Mouse (Mus musculus) heart, adult 2 months (tissue): ENCODE data around the gene Skor1. TPM values are rescaled to one million over a fixed set of nuclear protein-coding genes. Genes with fewer than 3 reads are reported as not detected.

Experiments
- DNase-seq, 2 experiments: peaks; one replicate each; pipeline ENCODE4 v3.0.0; 2021
- H3K27ac ChIP-seq: fragments of 200-600 bp; 2 replicates; pipeline ENCODE4 v1.8.1; 2022
- H3K27me3 ChIP-seq: fragments of 200-500 bp; 2 replicates; pipeline ENCODE4 v1.6.1; 2012; ENCODE audit warnings: mild to moderate bottlenecking, low read length, inconsistent platforms, mixed read lengths; ENCODE audit not compliant: control insufficient read depth, insufficient read depth
- H3K36me3 ChIP-seq: fragments of 200-500 bp; 2 replicates; pipeline ENCODE4 v1.6.1; 2012; ENCODE audit warnings: low read length, inconsistent platforms; ENCODE audit not compliant: control insufficient read depth, insufficient read depth
- H3K4me1 ChIP-seq: fragments of 200-500 bp; 2 replicates; pipeline ENCODE4 v1.6.1; 2011; ENCODE audit warnings: low read length; ENCODE audit not compliant: control insufficient read depth, insufficient read depth
- H3K4me3 ChIP-seq: fragments of 200-600 bp; 2 replicates; pipeline ENCODE4 v1.8.1; 2022
- H3K79me2 ChIP-seq: fragments of 200-500 bp; replicated peaks from 2 replicates; pipeline ENCODE4 v1.6.1; 2012; ENCODE audit warnings: mild to moderate bottlenecking, inconsistent platforms, low read length, moderate library complexity, mixed read lengths; ENCODE audit not compliant: control insufficient read depth, insufficient read depth
- H3K9ac ChIP-seq: fragments of 200-500 bp; 2 replicates; pipeline ENCODE4 v1.6.1; 2012; ENCODE audit warnings: low read depth, mild to moderate bottlenecking, control low read depth, inconsistent platforms, low read length, mixed read lengths
- CTCF ChIP-seq: fragments of 200-600 bp; IDR thresholded peaks from 2 replicates; pipeline ENCODE4 v1.8.1; 2022; ENCODE audit warnings: antibody characterized with exemption, mild to moderate bottlenecking, moderate library complexity
- EP300 ChIP-seq: fragments of 200-500 bp; IDR thresholded peaks from 2 replicates; pipeline ENCODE4 v1.6.1; 2011; ENCODE audit warnings: low read depth, low read length, control low read depth; ENCODE audit not compliant: insufficient read depth
- POLR2A ChIP-seq: fragments of 200-500 bp; IDR thresholded peaks from 2 replicates; pipeline ENCODE4 v1.6.1; 2011; ENCODE audit warnings: mild to moderate bottlenecking, low read depth, low read length, control low read depth; ENCODE audit not compliant: insufficient read depth
- WGBS: fragments of 180-500 bp; shearing (Covaris S2); methylation state at CpG from one replicate; pipeline ENCODE4 v1.1.7; 2018; 5-methylcytosine and 5-hydroxymethylcytosine counted together
- intact Hi-C: fragments of 180-260 bp; cut with DNase I; formaldehyde crosslinking; loops from one replicate; pipeline ENCODE4 v1.15.1; 2025
- polyA plus RNA-seq: library from polyadenylated mRNA; depleted of rRNA; stranded (reverse); fragments of >200 nt; gene quantifications from 2 replicates; pipeline ENCODE4 v1.2.3, GENCODE M21; 2012
- total RNA-seq, 2 experiments: library from RNA; stranded (reverse); gene quantifications; 2 replicates each; pipeline ENCODE4 v1.2.3; 2021

The Skor1 gene
- total and polyA plus RNA-seq, 3 experiments = 0.04 to 0.10 (median 0.07) TPM

DNA sequence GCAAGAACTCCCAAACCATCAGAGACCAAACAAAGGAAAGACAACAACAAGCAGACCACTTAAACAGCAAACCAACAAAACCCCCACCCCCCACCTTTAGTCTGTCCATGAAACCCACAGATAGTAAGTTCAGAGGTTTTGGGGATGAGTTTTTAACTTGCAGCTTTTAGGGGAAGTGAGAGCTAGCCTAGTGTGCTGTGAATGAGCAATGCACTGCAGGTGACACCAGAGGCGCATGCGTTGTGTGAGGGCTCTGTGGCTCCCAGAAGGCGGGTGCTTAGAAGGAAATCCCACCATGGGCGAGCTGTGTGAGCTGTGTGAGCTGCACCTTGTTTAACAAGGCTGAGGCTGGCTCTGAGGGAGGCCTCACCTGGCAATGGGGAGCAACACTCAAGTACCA, 44.0 kb upstream of the Skor1 start:
- Histone ChIP-seq H3K4me1 (peaks cover 3% of the 10 kb centered on the region; the same call in 1 of the 2 replicates), H3K79me2 (no peaks in the 10 kb centered on the region), H3K27ac (no peak overlapping the region), H3K27me3 (no peaks in the 10 kb centered on the region), H3K9ac (no peak overlapping the region), H3K36me3 (no peaks in the 10 kb centered on the region), H3K4me3 (no peak overlapping the region)
- intact Hi-C loops = loop anchor here (5.0 kb wide), 1 partner anchor 69 kb away; no protein-coding TSS in a partner anchor
- 88% methylated on average over 4 of the region's 4 CpGs for WGBS
- DNase-seq = no peak
- TF ChIP-seq POLR2A (no peak), EP300 (no peak), CTCF (no peak)

DNA sequence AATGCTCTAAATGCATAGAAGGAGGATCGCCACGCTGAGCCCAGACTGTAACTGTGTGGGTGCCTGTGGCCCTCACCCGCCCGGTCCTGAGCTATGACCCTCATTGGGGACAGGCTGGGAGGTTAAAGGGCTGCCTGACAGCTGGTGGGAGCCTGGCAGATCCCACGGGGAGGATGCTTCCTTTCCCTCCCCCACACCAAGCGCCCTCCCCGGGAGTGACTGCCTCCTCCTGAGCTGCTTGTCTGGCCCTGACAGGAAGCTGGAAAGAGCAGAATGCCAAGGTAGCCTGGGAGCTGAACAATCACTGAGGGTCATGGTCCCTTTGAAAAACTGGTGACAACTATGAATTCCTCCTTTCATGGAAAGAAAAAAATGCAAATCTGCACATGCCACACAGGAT, 38.5 kb upstream of the Skor1 start:
- H3K27ac ChIP-seq = no peak overlapping the region
- DNase-seq = no peak
- intact Hi-C loops = no loop called here
- no peak overlapping the region for H3K9ac ChIP-seq
- H3K4me1 ChIP-seq = no peaks in the 10 kb centered on the region
- TF ChIP-seq POLR2A (no peak), EP300 (no peak), CTCF (no peak)
- H3K79me2 ChIP-seq = no peaks in the 10 kb centered on the region
- 47% methylated on average over 7 of the region's 7 CpGs for WGBS
- H3K27me3 ChIP-seq = no peaks in the 10 kb centered on the region
- no peak overlapping the region for H3K4me3 ChIP-seq
- no peaks in the 10 kb centered on the region for H3K36me3 ChIP-seq

DNA sequence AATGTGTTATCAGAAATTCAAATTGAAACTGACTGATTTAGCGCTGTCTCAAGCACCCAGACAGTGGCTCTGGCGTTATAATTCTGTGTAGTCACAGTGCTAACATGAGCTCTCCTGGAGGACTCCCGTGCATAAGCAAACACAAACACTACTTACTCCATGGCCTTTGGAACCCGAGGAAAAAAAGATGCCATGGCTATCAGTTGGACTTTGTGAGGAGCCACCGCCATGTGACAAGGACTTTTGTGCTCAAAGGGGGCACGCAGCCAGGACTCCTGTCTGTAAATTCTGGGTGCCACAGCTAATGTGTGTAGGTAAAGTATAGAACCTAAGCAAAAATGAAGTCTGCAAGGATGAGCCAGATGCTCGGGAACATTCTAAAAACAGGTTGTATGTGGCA, 36.5 kb upstream of the Skor1 start:
- Histone ChIP-seq H3K9ac (no peak overlapping the region), H3K27ac (no peak overlapping the region), H3K27me3 (no peaks in the 10 kb centered on the region), H3K36me3 (no peaks in the 10 kb centered on the region), H3K4me3 (no peak overlapping the region), H3K4me1 (no peaks in the 10 kb centered on the region), H3K79me2 (no peaks in the 10 kb centered on the region)
- no peak for TF ChIP-seq CTCF
- no peak for TF ChIP-seq EP300
- TF ChIP-seq POLR2A = no peak
- 78% methylated on average over 7 of the region's 7 CpGs for WGBS
- intact Hi-C loops = no loop called here
- no peak for DNase-seq

DNA sequence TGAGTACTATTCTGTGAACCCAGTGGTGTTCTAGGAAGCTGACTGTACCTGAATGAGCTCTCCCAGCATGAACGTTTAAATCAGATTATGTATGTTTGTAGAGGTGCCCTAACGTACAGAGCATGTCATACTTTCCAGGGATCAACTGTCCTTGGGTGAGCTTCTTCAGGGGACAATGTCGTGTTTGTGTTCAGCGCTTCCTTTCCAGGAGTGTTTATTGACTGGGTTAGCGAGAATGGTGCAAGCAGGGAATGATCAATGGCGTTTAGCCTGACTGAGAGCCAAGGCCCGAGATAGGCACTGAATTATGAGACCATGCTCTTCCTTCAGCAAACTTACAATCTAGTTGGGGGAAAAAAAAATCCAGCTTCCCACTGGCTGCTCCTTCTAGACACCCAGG, 35.1 kb upstream of the Skor1 start:
- Histone ChIP-seq H3K27me3 (no peaks in the 10 kb centered on the region), H3K4me3 (no peak overlapping the region), H3K36me3 (no peaks in the 10 kb centered on the region), H3K9ac (no peak overlapping the region), H3K4me1 (no peaks in the 10 kb centered on the region), H3K27ac (no peak overlapping the region), H3K79me2 (no peaks in the 10 kb centered on the region)
- DNase-seq = no peak
- WGBS = 79% methylated on average over 7 of the region's 7 CpGs
- intact Hi-C loops = no loop called here
- no peak for TF ChIP-seq CTCF
- no peak for TF ChIP-seq EP300
- TF ChIP-seq POLR2A = no peak

DNA sequence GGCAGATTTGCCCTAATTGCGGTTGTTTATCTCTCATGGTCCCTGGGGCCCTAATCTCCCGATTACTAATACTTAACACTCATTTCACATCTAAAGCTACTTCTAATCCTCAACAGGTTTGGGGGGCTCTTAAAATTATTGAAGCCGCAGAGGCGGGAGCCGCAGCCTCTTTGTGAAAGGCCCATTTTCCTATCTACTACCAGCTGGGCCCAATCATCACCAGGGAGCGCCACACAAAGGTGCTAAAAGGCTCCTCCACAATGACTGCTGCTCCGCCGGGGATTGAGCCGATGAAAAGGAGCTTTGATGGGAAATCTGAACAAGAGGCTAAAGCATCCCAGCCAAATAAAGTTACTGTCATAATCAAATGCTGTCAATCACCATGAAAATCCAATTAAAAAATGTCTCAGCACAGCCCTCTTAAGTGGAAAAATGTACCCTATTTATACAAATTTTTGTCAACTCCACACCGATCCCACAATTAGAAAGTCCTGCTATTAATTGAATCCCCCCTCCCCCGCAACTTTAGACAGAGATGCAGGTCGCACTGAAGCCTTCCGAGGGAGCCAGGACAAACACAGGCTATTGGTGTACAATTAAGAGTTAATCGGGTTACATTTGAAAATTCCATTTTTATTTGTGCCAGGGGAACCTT, 33.7 kb upstream of the Skor1 start:
- TF ChIP-seq CTCF (no peak), EP300 (no peak), POLR2A (no peak)
- WGBS = 70% methylated on average over 14 of the region's 14 CpGs
- H3K27ac ChIP-seq = no peak overlapping the region
- DNase-seq = no peak
- H3K4me1 ChIP-seq = no peaks in the 10 kb centered on the region
- no peak overlapping the region for H3K9ac ChIP-seq
- intact Hi-C loops = no loop called here
- no peaks in the 10 kb centered on the region for H3K27me3 ChIP-seq
- no peak overlapping the region for H3K4me3 ChIP-seq
- no peaks in the 10 kb centered on the region for H3K36me3 ChIP-seq
- H3K79me2 ChIP-seq = no peaks in the 10 kb centered on the region

DNA sequence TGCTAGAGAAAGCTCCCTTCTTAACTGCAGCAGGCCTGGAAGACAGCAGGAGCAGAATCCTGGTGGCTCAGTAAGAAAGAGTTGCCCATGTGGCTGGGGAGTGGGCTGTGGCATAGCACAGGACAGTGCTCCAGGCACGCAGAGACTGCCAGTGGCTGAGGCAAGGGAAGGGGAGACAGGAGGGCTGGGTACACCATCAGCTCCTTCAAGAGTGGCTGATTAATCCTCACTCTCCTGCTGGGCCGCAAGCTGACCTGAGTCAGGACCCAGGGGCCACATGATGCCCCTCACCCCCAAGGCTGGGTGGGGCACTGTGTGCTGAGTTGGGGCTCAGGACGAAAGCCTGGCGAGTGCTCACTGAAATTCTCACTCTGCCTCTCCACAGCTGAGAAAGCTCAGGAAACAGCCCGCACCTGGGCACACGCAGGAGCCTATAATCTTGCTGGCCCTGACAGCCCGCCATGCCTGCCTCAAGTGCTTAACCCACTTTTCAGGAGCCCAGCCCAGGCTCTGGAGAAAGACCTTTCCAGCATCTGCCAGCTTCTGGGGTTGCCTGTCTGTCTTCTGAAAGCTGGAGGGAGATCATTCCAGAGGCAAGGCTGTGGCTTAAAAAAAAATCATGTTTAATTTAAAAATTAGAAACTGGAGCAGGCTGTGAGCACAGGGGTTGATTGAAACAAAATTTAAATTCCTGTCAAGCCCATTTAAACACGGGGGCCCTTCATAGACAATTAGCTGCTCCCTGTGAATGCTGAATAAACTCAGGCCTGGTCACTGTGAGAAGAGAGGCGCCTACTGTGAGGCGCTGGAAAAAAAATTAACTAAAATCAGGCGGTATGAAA, 32.8 kb upstream of the Skor1 start:
- Histone ChIP-seq H3K4me3 (no peak overlapping the region), H3K9ac (no peak overlapping the region), H3K27me3 (no peaks in the 10 kb centered on the region), H3K36me3 (no peaks in the 10 kb centered on the region), H3K79me2 (no peaks in the 10 kb centered on the region), H3K27ac (no peak overlapping the region), H3K4me1 (no peaks in the 10 kb centered on the region)
- no peak for DNase-seq
- WGBS = 88% methylated on average over 11 of the region's 11 CpGs
- intact Hi-C loops = no loop called here
- TF ChIP-seq CTCF = no peak
- no peak for TF ChIP-seq POLR2A
- no peak for TF ChIP-seq EP300
